Mouse (Mus musculus) small intestine, adult 2 months (tissue): ENCODE data around the gene Psmd6.

Experiments
- CTCF ChIP-seq: fragments of 200-500 bp; IDR thresholded peaks from 2 replicates; pipeline ENCODE4 v1.5.1; 2012; ENCODE audit warnings: low read depth, mild to moderate bottlenecking, control low read depth, inconsistent platforms, low read length, moderate library complexity, mixed read lengths; ENCODE audit not compliant: insufficient replicate concordance, insufficient read length; ENCODE audit errors: extremely low read depth
- POLR2A ChIP-seq: fragments of 200-500 bp; IDR thresholded peaks from 2 replicates; pipeline ENCODE4 v1.6.1; 2012; ENCODE audit warnings: low read depth, mild to moderate bottlenecking, control low read depth, inconsistent platforms, low read length, moderate library complexity

GRCm38 (mm10) chr14:14086711-14087263 lies 34.0 kb downstream of the Psmd6 start:
- TF ChIP-seq POLR2A (no peak), CTCF (no peak)
